Mouse (Mus musculus): ENCODE results near the gene Hist1h2ao. TPM values are rescaled to one million over a fixed set of nuclear protein-coding genes. Genes with fewer than 3 reads are reported as not detected.
"Not testable (repeated sequence)": the region's sequence is repeated elsewhere in the genome, so short reads cannot be mapped to it uniquely, and the experiment has no call there.

The Hist1h2ao gene
- total RNA-seq (2014; rRNA removed) (0.55 TPM in 1 of 2 replicates, not detected in the other), polyA plus RNA-seq (2012; rRNA removed) (not detected in 2 replicates)

- H3K9ac ChIP-seq (ENCODE audit: low read depth, low read length); H3K4me3 ChIP-seq (ENCODE audit: insufficient read depth, low read depth, low read length); H3K4me1 ChIP-seq (ENCODE audit: control insufficient read depth, insufficient read depth, low read length); H3K27me3 ChIP-seq (ENCODE audit: control insufficient read depth, insufficient read depth, low read length); H3K79me2 ChIP-seq (ENCODE audit: control insufficient read depth, insufficient read depth, low read length); H3K27ac ChIP-seq (replicated peaks; ENCODE audit: insufficient read depth, low read depth, low read length); DNase-seq (ENCODE audit: extremely low read depth, low read depth, low spot score); H3K36me3 ChIP-seq (ENCODE audit: control insufficient read depth, insufficient read depth, low read length): not testable (repeated sequence)
- WGBS = no CpG with 5 or more reads among the region's 23 CpGs
Measured at GRCm38 (mm10) chr13:21810073-21810472, at the start of gene Hist1h2ao, which contains the start of gene Hist1h2bq. TSS of gene Hist1h2ao (plus strand) at chr13:21810465. TSS of gene Hist1h2bq (minus strand) at chr13:21810197.

DNA sequence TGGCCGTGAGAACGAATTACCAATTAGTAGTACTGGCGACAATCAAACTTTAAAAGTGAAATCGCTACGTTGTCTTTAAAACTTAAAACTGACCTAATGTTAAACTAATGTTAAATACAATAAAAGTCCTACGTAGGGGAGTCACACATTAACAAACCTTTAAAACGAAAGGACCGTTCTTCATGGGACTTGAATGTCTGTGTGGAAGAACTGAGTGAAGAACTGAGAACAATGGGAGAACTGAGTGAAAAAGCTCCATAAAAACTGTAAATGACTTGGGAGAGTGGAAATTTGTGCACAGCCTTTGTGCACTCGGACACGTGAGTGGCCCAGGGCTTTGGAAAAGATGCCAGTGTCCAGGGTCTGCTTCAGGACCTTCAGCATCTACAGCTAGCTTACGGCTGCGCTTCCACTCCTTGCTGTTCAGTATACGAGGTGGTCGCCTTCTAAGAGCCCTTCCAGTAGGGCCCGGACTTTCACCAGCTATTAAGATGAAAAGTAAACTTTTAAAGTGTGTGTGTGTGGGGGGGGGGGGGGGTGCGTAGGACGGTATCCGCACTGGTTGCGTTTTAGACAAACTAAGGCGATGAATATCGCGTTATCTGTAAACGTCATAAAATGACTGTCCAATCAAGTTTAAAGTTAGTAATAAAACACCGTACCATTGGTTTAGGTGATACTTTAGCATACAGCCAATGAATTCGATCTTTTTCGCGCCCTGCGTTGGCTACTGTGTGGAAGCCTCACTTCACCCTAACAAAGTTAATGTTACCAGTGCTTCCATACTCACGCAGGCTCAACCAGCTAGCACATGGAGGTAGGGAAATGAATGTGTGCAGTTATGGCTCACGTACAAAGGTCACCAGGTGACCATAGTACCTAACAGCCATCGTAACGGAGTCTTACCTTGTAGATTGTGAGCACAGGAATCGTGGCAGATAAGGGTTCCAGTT, 31.2 kb upstream of the Hist1h2ao start:
- WGBS = 3% methylated on average over 33 of the region's 33 CpGs
- Histone ChIP-seq H3K4me1 (ENCODE audit: control insufficient read depth, insufficient read depth, low read length) (peaks cover 7% of the 10 kb centered on the region), H3K9ac (ENCODE audit: low read depth, low read length) (peak overlapping the region; percentile 69), H3K36me3 (ENCODE audit: control insufficient read depth, insufficient read depth, low read length) (no peaks in the 10 kb centered on the region), H3K79me2 (ENCODE audit: control insufficient read depth, insufficient read depth, low read length) (no peaks in the 10 kb centered on the region), H3K4me3 (ENCODE audit: insufficient read depth, low read depth, low read length) (peak overlapping the region; percentile 57), H3K27me3 (ENCODE audit: control insufficient read depth, insufficient read depth, low read length) (no peaks in the 10 kb centered on the region), H3K27ac (replicated peaks; ENCODE audit: insufficient read depth, low read depth, low read length) (peak overlapping the region; percentile 8; the same call in 1 of the 2 replicates)
- TF ChIP-seq POLR2A (IDR thresholded peaks at IDR 0.05; ENCODE audit: extremely low read depth, insufficient read depth, low read length) (no peak), CTCF (IDR thresholded peaks at IDR 0.05; ENCODE audit: low read depth, low read length) (no peak)
- DNase-seq (ENCODE audit: extremely low read depth, low read depth, low spot score) = peak; percentile 68

DNA sequence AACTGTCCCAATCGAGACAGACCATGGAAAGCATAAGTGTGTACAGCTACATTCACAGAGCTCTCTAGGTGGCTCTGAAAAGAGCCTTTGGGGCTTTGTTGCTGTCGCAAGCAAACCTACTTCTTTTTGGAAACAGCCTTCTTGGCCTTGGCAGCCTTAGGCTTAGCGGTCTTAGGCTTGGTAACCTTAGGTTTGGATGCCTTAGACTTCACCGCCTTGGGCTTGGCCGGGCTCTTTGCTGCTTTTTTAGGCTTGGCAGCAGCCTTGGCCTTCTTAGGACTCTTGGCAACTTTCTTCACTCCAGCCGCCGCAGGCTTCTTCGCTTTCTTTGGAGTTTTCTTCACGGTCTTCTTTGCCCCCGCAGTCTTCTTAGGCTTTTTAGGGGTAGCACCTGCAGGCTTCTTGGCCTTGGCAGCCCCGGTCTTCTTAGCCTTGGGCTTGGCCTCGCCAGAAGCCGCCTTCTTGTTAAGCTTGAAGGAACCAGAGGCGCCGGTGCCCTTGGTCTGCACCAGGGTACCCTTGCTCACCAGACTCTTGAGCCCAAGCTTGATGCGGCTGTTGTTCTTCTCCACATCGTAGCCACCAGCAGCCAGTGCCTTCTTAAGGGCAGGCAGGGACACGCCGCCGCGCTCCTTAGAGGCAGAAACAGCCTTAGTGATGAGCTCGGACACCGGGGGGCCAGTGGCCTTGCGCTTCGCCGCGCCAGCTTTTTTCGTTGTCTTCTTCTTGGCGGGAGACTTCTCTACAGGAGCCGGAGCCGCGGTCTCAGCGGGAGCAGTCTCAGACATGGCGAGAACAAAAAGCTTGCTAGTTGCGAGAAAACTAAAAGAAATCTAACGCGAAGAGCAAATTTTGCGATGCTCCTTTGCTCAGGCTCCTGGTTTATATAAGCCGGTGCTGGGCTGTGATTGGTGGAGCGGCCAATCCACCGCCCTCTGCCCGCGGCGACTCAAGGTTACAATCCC, 30.2 kb upstream of the Hist1h2ao start, which contains the start of gene Hist1h1b:
Gene Hist1h1b (minus strand): TSS at position 859 of the 965 bp plus-strand sequence.
- TF ChIP-seq CTCF (IDR thresholded peaks at IDR 0.05; ENCODE audit: low read depth, low read length) (no peak), POLR2A (IDR thresholded peaks at IDR 0.05; ENCODE audit: extremely low read depth, insufficient read depth, low read length) (0 out of 2 replicates have a peak, but pooled peaks have one; percentile 30)
- Histone ChIP-seq H3K36me3 (ENCODE audit: control insufficient read depth, insufficient read depth, low read length) (no peaks in the 10 kb centered on the region), H3K4me3 (ENCODE audit: insufficient read depth, low read depth, low read length) (peak within 1 kb of the TSS; percentile 57), H3K4me1 (ENCODE audit: control insufficient read depth, insufficient read depth, low read length) (peaks cover 7% of the 10 kb centered on the region), H3K9ac (ENCODE audit: low read depth, low read length) (peak within 1 kb of the TSS; percentile 69), H3K27me3 (ENCODE audit: control insufficient read depth, insufficient read depth, low read length) (no peaks in the 10 kb centered on the region), H3K79me2 (ENCODE audit: control insufficient read depth, insufficient read depth, low read length) (no peaks in the 10 kb centered on the region), H3K27ac (replicated peaks; ENCODE audit: insufficient read depth, low read depth, low read length) (no peak within 1 kb of the TSS)
- peak; percentile 31 for DNase-seq (ENCODE audit: extremely low read depth, low read depth, low spot score)
- WGBS = 1% methylated on average over 44 of the region's 44 CpGs

GRCm38 (mm10) chr13:21781021-21781555, 29.2 kb upstream of the Hist1h2ao start:
- Histone ChIP-seq H3K36me3 (ENCODE audit: control insufficient read depth, insufficient read depth, low read length) (no peaks in the 10 kb centered on the region), H3K27ac (replicated peaks; ENCODE audit: insufficient read depth, low read depth, low read length) (no peak overlapping the region), H3K4me3 (ENCODE audit: insufficient read depth, low read depth, low read length) (no peak overlapping the region), H3K9ac (ENCODE audit: low read depth, low read length) (no peak overlapping the region), H3K27me3 (ENCODE audit: control insufficient read depth, insufficient read depth, low read length) (no peaks in the 10 kb centered on the region), H3K79me2 (ENCODE audit: control insufficient read depth, insufficient read depth, low read length) (no peaks in the 10 kb centered on the region), H3K4me1 (ENCODE audit: control insufficient read depth, insufficient read depth, low read length) (peaks cover 7% of the 10 kb centered on the region)
- WGBS = 54% methylated on average over 6 of the region's 6 CpGs
- no peak for DNase-seq (ENCODE audit: extremely low read depth, low read depth, low spot score)
- no peak for TF ChIP-seq CTCF (IDR thresholded peaks at IDR 0.05; ENCODE audit: low read depth, low read length)
- TF ChIP-seq POLR2A (IDR thresholded peaks at IDR 0.05; ENCODE audit: extremely low read depth, insufficient read depth, low read length) = no peak

DNA sequence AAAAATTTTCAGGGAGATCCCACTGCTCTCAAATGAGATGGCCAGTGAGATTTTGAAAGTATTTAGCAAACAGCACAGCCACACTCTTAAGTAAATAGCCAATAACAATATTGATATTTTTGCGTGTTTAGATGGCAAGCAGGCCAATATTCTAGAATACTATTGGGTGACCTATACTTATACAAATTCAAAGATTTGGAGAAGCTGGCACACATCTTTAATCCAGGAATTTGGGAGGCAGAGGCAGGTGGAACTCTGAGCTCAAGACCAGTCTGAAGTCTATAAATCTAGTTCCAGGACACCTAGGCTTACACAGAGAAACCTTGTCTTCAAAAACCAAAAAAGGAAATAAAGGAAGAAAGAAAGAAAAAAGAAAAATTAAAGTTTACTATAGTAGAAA, 28.6 kb upstream of the Hist1h2ao start:
- DNase-seq (ENCODE audit: extremely low read depth, low read depth, low spot score) = no peak
- Histone ChIP-seq H3K27me3 (ENCODE audit: control insufficient read depth, insufficient read depth, low read length) (no peaks in the 10 kb centered on the region), H3K79me2 (ENCODE audit: control insufficient read depth, insufficient read depth, low read length) (no peaks in the 10 kb centered on the region), H3K4me1 (ENCODE audit: control insufficient read depth, insufficient read depth, low read length) (peaks cover 7% of the 10 kb centered on the region), H3K36me3 (ENCODE audit: control insufficient read depth, insufficient read depth, low read length) (no peaks in the 10 kb centered on the region), H3K4me3 (ENCODE audit: insufficient read depth, low read depth, low read length) (no peak overlapping the region), H3K9ac (ENCODE audit: low read depth, low read length) (no peak overlapping the region), H3K27ac (replicated peaks; ENCODE audit: insufficient read depth, low read depth, low read length) (no peak overlapping the region)
- no peak for TF ChIP-seq CTCF (IDR thresholded peaks at IDR 0.05; ENCODE audit: low read depth, low read length)
- TF ChIP-seq POLR2A (IDR thresholded peaks at IDR 0.05; ENCODE audit: extremely low read depth, insufficient read depth, low read length) = no peak
- 54% methylated on average over 1 of the region's 1 CpGs for WGBS
